Mouse (Mus musculus): ENCODE results near the gene Gm49358.

DNA sequence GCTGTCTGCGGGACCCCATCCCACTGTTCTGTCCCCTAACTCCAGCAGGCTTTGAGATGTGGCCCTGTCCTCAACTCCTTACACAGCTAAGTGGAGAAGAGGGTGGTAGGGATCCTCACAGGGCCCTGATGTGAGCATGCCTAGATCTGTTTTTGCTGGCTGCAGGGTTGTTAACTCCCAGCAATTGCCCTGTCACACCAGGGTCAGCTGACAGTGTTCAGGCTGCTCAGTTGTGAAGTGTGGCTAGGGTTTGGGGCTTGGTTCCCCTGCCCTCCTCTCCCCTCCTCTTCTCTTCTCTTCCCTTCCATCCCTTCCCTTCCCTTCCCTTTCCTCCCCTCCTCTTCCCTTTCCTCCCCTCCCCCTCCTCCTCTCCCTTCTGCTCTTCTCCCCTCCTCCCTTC lies 2.5 kb upstream of the Gm49358 start:
- TF ChIP-seq CTCF (IDR thresholded peaks at IDR 0.05; ENCODE audit: low read depth, low read length) (no peak), POLR2A (IDR thresholded peaks at IDR 0.05; ENCODE audit: insufficient read depth, low read length) (no peak)
